Mouse (Mus musculus) layer of hippocampus, postnatal 14 days (tissue): Measurements from ENCODE around the gene Trappc2l. TPM values are rescaled to one million over a fixed set of nuclear protein-coding genes. Genes with fewer than 3 reads are reported as not detected.

ENCODE experiments used
- DNase-seq, 2 experiments: peaks; one replicate each; pipeline ENCODE4 v3.0.0; 2021 to 2022; ENCODE audit warnings: low spot score in 2 of 2, mixed read lengths in 1 of 2
- microRNA-seq, 2 experiments: library from miRNA; unstranded; fragments of <30 nt; microRNA quantifications; one replicate each; pipeline ENCODE4 v1.2.0; 2021
- total RNA-seq, 2 experiments: library from RNA; stranded (reverse); gene quantifications; 2 replicates each; pipeline ENCODE4 v1.2.3; 2021

Gene Trappc2l
- total RNA-seq, 2 experiments from 2014 or later, result 75.0 to 78.4 TPM

DNA sequence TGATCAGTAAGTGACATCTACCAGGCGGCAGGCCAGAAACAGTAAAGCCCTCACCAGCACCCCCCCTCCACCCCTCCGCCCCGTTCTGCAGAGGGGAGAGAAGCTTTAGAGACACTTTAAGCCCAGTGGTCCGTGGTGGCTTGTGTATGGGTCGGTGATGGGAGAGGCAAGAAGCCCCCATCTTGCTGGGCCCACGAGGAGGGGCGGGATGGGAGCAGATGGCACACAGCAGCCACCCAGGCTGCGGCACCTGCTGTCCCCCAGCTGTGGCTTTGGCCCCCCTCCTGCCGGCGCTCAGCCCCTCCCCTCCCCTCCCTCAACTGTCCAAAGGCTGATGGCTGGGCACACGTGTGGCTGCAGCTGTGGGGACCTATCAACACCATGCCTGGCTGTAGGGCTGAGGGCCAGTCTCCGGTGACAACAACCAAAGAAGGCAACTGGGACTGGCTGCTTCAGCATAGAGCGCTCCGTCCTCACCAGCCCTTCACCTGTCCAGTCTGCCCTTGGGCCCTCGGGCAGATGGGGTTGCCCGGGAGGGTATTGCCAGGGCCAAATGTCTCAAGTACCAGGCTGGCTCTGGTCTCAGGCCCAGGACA is 40.0 kb downstream of the Trappc2l start:
- no peak for DNase-seq

DNA sequence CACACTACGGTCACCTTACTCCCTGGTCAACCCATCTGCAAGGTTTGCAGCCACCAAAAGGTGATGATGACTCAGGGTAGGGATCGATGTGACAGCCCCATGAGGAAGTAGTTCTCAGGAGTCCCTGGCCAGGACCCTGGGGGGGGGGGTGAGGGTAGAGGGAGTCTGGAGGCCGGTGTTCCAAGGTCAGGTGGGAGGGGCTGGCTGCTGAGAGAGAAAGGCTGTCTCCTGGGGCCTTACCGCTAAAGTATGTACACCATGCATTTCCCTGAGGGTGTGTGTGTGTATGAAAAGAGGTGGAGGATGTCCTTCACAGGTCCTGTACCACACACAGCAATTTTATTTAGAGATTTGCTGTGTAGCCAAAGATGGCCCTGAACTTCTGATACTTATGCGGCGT is 41.2 kb downstream of the Trappc2l start:
- DNase-seq, result no peak

DNA sequence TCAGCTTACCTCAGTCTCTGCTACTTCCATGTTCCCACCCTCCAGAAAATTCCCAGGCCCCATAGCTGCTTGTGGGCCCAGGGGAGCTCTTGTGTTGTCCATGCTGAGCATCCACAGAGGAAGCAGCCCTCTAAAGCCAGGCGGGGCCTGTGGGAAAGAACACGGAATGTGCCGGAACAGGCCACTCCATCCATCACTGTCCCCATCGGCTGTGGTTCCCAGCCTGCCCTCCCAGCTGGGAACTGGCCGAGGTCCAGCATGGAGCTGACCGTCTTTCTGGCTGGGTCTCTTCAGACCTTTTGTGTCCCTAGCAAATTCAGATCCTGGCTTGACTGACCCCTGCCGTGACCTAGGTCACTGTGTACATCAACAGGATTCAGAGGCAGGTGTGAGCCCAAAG is 43.3 kb downstream of the Trappc2l start:
- DNase-seq, result no peak

DNA sequence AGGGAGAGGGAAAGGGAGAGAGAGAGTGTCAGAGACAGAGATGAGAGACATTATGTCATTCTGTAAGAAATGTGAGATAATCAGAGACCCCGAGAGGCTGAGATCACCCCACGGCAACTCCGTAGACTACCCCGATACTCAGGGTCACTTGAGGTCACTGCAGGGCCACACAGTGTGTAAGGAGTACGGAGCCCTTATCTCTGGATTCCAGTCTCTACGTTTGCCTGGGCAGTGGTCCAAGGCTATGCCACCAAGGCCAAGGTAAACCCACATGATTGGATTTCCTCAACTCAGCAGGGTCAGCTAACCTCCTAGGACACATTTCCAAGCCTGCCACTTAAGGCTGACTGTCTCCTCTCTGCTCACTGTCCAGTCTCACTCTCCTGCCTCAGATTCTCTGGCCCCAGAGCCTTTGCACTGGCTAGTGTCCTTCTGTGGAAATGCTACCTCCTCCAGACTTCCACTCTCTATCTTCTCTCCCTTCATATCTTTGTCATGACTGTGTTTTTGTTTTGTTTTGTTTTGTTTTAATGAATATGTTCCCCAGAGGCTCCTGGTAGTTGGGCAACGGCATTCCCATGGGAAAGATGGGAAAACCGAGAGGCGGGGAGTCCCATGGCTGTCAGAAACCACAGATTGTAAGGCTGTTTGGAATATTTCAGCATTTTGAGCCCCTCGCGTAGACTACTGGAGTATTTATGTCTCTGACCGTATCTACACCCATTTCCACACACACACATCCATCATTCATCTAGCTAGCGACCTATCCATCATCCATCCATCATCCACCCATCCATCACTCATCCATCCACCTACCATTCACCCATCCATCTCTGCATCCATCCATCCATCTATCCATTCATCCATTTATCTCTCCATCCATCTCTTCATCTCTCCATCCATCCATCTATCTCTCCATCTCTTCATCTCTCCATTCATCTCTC is 44.9 kb downstream of the Trappc2l start:
- DNase-seq, result no peak

DNA sequence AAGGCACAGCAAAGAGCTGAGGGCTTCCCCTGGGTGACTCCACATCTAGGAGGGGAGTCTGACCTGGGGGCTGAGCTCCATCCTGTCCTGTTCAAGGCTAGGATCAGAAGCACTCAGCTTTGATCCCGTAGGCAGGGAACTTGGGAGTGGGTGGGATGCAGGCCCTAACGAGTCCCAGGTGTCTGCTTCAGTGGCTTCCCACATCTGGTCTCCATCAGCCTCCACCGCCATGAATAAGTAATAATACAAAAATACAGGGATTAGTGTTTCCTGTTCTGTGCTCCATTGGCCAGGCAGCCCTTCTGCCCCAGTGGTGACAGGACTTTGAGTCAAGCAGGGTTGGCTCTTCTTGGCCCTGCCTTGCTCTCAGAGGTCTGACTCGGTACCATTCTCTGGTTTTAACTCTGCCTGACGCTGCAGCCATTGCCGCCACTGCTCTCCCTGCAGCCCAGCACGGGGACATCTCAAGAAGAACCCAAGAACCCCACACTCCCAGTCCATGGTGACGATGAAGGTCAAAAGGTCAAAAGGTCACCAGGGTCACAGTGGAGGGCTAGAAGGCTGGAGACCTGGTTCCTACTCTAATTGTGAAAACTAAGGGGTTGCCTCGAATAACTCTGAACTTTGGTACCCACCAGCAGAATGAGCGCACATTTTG is 46.8 kb downstream of the Trappc2l start:
- no peak for DNase-seq

DNA sequence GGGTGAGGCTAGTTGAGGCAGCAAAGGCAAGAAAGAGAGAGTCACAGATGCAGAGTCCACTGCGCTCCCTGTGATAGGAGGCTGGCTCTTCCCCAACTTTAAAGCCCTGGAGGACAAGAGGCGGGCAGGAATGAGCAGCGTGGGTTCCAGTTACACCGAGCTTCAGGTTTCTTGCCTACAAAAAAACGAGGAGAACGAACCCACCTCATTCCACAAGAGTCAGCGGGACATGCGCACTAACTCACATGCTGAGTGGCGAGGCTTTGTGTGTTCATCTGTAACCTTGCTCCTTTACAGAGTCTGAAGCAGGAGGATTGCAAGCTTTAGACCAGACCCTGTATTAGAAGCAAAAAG is 47.3 kb downstream of the Trappc2l start:
- DNase-seq, result no peak

DNA sequence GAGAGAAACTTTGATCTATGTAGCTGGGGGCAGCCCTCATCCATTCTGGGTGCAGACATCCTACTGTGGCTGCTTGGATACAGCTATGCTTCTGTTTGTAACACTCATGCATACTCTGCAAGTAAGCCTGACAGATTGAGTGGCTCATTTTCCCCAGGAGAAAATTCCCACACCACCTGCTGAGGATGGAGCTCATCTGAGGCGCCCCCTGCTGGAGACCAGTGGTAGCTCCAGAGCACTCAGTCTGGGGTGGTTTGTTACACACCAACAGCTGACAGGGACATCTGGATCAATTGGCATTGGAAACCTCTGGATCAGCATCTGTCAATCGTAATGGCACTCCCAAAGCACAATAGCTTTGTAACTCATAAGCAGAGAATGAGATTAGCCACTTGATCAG is 48.6 kb downstream of the Trappc2l start:
- DNase-seq, result no peak

DNA sequence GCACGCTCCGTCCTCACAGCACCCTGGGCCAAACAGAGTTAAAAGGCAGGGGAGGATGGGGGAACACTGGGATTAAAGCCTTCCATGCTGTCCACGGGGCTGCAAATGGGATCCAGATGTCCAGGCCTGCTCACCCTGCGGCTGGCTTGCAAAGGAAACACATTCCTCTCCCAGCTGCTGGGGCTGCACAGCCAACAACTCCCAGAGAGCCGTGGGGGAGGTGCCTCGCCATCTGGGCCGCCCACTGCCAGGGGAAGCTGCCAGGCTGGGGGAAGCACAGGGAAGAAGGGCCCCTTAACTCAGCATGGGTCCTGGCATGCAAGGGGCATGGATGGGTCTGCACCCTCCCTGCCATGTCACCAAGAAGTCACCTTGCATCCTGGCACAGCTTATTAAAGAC is 49.7 kb downstream of the Trappc2l start:
- DNase-seq, result peak; percentile 70 to 78

DNA sequence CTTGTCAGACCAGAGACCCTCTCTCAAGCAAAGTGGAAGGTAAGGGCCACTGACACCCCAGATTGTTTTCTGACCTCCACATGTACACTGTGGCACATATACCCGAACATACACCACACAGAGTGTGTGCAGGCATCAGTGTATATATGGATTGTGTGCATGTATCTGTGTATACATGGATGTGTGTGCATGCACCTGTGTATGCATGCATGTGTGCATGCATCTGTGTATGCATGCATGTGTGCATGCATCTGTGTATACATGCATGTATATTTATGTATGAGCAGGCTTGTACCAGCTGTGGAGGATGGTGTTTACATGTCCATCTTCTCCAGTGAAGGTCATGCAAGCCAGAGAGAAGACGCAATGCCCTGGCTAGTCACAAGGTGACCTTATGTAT is 50.5 kb downstream of the Trappc2l start:
- no peak for DNase-seq

DNA sequence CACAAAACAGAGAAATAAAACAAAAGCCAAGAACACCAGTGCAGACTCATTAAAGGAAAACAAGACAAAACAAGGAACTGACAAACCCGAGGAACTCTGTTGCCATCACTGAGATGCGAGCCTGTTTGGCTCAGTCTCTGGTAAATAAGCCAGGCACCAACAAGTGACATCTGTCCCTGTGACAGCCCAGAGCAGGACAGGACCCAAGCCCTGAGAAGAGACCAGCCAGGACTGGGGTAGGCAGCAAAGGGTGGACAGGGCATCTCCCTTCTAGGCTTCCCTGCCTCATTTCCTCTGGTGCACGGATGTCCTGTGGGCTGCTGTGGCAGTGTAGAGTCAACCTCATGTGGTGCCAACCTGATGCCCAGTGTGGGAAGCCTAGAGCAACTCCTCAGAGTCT is 51.7 kb downstream of the Trappc2l start:
- DNase-seq, result no peak

DNA sequence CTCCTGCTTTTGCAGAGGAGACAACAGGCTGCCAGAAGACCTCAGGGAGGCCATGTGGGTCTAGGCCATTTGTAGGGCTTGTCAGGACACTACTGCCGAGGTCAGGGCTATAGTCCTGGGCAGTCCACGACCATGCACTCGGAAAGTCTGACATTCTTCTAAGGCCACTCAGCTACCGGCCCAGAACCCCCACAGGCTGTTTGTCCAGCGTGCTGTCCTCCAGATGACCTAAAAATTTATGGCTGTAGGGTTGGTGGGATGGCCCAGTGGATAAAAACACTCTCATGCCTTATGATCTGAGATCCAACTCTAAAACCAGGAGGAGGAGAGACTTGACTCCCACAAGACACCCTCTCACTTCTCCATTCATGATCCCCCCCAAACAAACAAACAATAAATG is 52.2 kb downstream of the Trappc2l start:
- DNase-seq, result no peak

DNA sequence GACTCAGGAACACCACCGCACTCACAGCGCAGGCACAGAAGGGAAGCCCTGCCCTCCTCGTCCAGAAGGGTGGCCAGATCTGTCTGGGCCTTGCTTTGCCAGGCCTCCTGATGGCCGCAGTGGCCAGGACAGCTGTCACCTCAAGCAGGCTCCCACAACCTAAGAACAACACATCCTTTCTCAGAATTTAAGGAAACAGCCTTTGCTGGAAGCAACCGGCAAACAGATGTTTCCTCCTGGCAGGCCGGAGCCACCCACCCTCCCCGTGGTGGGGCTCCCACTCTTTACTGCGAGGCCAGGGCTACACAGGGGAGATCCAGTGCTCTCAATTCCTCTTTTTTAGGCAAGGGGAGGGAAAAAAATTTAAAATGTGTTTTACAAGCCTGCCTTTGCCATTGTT is 53.8 kb downstream of the Trappc2l start:
- DNase-seq, result peak; percentile 28 to 46

DNA sequence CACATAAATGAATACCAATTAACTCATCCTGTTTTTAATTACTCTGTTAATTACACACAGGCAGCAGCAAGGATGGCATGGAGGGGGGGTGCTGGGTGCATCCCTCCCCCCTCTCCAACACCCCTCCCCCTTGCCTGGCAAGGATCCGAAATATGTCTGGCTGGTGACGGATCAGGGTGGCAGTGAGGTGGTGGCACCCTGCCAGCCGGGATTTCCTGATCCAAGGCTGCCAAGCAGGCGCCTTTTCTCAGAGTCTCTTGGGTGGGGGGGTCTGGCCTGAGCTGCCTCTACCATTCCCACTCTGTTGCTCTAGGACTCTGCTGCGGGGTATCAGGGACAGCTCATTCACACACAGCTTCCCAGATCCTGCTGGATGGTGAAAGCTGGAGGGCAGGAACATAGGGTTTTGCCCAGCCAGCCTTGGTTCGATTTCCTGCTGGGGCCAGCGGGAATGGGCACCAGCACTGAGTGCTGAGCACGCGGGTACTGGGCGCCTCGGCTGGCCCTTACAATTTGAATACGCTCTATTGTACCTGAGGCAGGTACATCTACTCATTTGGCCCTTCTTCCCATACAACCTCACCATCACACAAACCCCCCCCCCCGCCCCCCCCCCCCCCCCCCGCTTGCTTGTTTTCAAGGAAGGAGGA is 54.4 kb downstream of the Trappc2l start:
- peak; percentile 48 to 51 for DNase-seq

Small RNA genes lying within 50 kb of the gene (microRNA-seq; reads per million reads assigned to microRNA genes)
- 0 reads per million in 2 experiments for gene Mir6396

Other genes with a start within 250 kb of the Trappc2l start
- gene Zc3h18, start 235.0 kb upstream of the Trappc2l start, total RNA-seq, result 10 to 100 TPM; 35.4 to 39.2 TPM
- not detected for gene Il17c, start 189.6 kb upstream of the Trappc2l start, total RNA-seq
- 10 to 100 TPM in 1 of 2 experiments, 1 to 10 TPM in 1; 8.9 to 14.5 TPM for gene Cyba, start 178.7 kb upstream of the Trappc2l start, total RNA-seq
- gene Mvd, start 168.2 kb upstream of the Trappc2l start, total RNA-seq, result 10 to 100 TPM; 38.8 to 45.5 TPM
- gene Snai3, start 150.9 kb upstream of the Trappc2l start, total RNA-seq, result not detected
- 10 to 100 TPM; 20.0 to 23.3 TPM for gene Rnf166, start 135.6 kb upstream of the Trappc2l start, total RNA-seq
- gene Ctu2, start 135.5 kb upstream of the Trappc2l start, total RNA-seq, result 10 to 100 TPM; 27.6 to 28.9 TPM
- 1 to 10 TPM; 5.1 to 6.5 TPM for gene Piezo1, start 60.3 kb upstream of the Trappc2l start, total RNA-seq
- 1 to 10 TPM; 2.0 to 2.9 TPM for gene Cdt1, start 43.6 kb upstream of the Trappc2l start, total RNA-seq
- 10 to 100 TPM; 74.0 to 82.4 TPM for gene Aprt, start 34.7 kb upstream of the Trappc2l start, total RNA-seq
- gene Galns, start 177 bp upstream of the Trappc2l start, total RNA-seq, result 10 to 100 TPM; 10.9 to 11.0 TPM
- gene Pabpn1l, start 11.1 kb downstream of the Trappc2l start, total RNA-seq, result not detected
- gene Cbfa2t3, start 87.5 kb downstream of the Trappc2l start, total RNA-seq, result 10 to 100 TPM; 25.1 to 28.7 TPM
- gene Acsf3, start 163.8 kb downstream of the Trappc2l start, total RNA-seq, result 10 to 100 TPM; 16.7 to 16.8 TPM
- gene Cdh15, start 236.3 kb downstream of the Trappc2l start, total RNA-seq, result 1 to 10 TPM in 1 of 2 experiments, under 1 TPM in 1; 0.93 to 1.2 TPM